Mouse (Mus musculus): ENCODE results near the gene Lhx8. TPM values are rescaled to one million over a fixed set of nuclear protein-coding genes. Genes with fewer than 3 reads are reported as not detected.

Lhx8 gene
- polyA plus RNA-seq, 1 experiment from 2014 or later: not detected

DNA sequence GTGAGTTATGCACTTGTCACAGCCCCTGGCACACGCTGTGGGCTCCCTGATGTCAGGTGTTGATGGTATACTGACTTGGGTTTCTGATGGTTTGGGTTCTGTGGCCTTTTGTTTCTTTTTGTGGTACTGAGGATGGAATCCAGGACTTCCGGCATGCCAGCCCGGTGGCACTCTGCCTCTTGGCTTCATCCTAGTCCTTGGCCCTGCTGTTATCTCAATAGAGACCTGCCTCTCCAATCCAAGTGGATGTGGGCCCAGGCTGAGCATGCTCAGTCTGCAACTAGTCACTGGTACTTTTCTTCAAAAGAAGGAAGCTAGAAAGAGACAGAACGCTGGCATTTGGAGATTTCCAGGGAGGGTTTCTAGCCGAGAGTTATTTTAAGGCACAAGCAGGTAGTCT lies 38.3 kb downstream of the Lhx8 start:
- no peak for DNase-seq
- no peak for ATAC-seq
- TF ChIP-seq EP300 (IDR thresholded peaks at IDR 0.05; ENCODE audit: low read depth) (no peak), CTCF (IDR thresholded peaks at IDR 0.05; ENCODE audit: low read depth) (no peak)
- no peak overlapping the region for H3K27ac ChIP-seq (ENCODE audit: low read depth)
- WGBS (ENCODE audit: insufficient replicate concordance): 69% methylated on average over 5 of the region's 5 CpGs
- no peaks in the 10 kb centered on the region for H3K9me3 ChIP-seq (ENCODE audit: low read length)
- H3K9ac ChIP-seq (replicated peaks): no peak overlapping the region
- no peaks in the 10 kb centered on the region for H3K36me3 ChIP-seq (replicated peaks; ENCODE audit: insufficient read depth, low read length)
- H3K27me3 ChIP-seq (ENCODE audit: insufficient read depth, low read length): no peaks in the 10 kb centered on the region
- H3K4me2 ChIP-seq (ENCODE audit: low read depth, low read length): no peak overlapping the region
- no peak overlapping the region for H3K4me3 ChIP-seq (ENCODE audit: low read depth, low read length)
- no peaks in the 10 kb centered on the region for H3K4me1 ChIP-seq (ENCODE audit: insufficient read depth)

DNA sequence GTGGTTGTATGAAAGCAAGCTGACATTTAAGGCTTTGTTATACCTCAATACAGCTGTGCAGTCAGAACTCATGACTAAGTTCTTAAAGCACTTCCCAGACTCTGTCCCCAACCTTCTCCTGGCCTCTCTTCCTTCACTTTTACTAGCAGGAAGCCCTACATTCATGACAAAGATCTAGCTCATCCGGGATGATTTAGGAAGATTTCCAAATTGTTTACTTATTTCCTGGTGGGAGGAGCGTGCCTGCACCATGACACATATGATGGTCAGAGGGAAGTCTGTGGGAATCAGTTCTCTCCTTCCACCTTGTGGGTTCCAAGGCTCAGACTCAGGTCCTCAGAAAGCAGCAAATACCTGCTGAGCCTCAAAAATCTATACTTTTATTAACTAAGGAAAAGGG lies 40.1 kb downstream of the Lhx8 start:
- no peak for TF ChIP-seq EP300 (IDR thresholded peaks at IDR 0.05; ENCODE audit: low read depth)
- no peak for TF ChIP-seq CTCF (IDR thresholded peaks at IDR 0.05; ENCODE audit: low read depth)
- Histone ChIP-seq H3K36me3 (replicated peaks; ENCODE audit: insufficient read depth, low read length) (no peaks in the 10 kb centered on the region), H3K27me3 (ENCODE audit: insufficient read depth, low read length) (no peaks in the 10 kb centered on the region), H3K4me2 (ENCODE audit: low read depth, low read length) (no peak overlapping the region), H3K9me3 (ENCODE audit: low read length) (no peaks in the 10 kb centered on the region), H3K4me3 (ENCODE audit: low read depth, low read length) (no peak overlapping the region), H3K9ac (replicated peaks) (no peak overlapping the region), H3K4me1 (ENCODE audit: insufficient read depth) (no peaks in the 10 kb centered on the region), H3K27ac (ENCODE audit: low read depth) (no peak overlapping the region)
- 50% methylated on average over 2 of the region's 2 CpGs for WGBS (ENCODE audit: insufficient replicate concordance)
- no peak for ATAC-seq
- DNase-seq: no peak

DNA sequence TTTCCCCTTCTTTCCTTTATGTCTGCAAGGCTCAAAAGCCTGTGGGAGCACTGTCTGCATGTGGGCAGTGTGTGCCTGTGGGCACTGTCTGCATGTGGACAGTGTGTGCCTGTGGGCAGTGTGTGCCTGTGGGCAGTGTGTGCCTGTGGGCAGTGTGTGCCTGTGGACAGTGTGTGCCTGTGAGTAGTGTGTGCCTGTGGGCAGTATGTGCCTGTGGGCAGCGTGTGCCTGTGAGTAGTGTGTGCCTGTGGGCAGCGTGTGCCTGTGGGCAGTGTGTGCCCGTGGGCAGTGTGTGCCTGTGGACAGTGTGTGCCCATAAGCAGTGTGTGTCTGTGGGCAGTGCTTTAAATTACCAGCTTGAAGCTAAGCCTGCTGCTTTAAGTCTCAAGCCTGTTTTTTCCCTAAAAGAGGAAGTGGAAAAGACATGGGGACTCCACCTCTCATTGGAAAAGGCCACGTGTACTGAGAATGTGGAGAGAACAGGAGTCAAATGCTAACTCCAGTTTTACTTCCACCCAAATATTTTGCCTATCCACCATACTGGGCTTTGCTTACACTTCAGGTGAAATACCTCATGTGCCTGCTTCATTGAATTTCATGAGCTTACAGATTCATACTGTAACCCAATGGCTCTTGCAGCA lies 41.9 kb downstream of the Lhx8 start:
- TF ChIP-seq CTCF (IDR thresholded peaks at IDR 0.05; ENCODE audit: low read depth) (no peak), EP300 (IDR thresholded peaks at IDR 0.05; ENCODE audit: low read depth) (no peak)
- no peaks in the 10 kb centered on the region for H3K9me3 ChIP-seq (ENCODE audit: low read length)
- H3K4me1 ChIP-seq (ENCODE audit: insufficient read depth): no peaks in the 10 kb centered on the region
- no peak overlapping the region for H3K4me2 ChIP-seq (ENCODE audit: low read depth, low read length)
- H3K9ac ChIP-seq (replicated peaks): no peak overlapping the region
- ATAC-seq (no peak), DNase-seq (no peak)
- H3K27ac ChIP-seq (ENCODE audit: low read depth): no peak overlapping the region
- no peaks in the 10 kb centered on the region for H3K36me3 ChIP-seq (replicated peaks; ENCODE audit: insufficient read depth, low read length)
- H3K4me3 ChIP-seq (ENCODE audit: low read depth, low read length): no peak overlapping the region
- H3K27me3 ChIP-seq (ENCODE audit: insufficient read depth, low read length): no peaks in the 10 kb centered on the region
- 48% methylated on average over 4 of the region's 4 CpGs for WGBS (ENCODE audit: insufficient replicate concordance)

DNA sequence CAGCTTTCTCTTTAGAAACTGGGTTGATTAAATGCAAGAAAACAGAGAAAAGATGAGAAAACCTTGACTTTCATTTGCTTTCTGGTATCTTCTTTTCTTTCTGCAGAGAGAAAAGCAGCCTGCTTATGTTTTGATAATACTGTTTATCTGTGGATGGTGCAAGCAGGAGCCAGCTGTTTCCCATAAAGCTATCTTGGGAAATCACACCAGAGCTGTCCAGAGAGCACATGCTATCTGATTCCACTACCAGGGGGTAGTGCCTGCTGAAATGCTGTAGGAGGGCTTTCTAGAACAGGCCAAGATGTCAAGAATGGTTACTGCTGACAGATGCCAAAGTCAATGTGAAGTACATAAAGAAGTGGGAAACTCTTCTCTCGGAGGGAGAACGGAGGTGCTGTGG lies 43.2 kb downstream of the Lhx8 start:
- TF ChIP-seq EP300 (IDR thresholded peaks at IDR 0.05; ENCODE audit: low read depth): no peak
- no peak for TF ChIP-seq CTCF (IDR thresholded peaks at IDR 0.05; ENCODE audit: low read depth)
- H3K9ac ChIP-seq (replicated peaks): no peak overlapping the region
- ATAC-seq: no peak
- no peaks in the 10 kb centered on the region for H3K36me3 ChIP-seq (replicated peaks; ENCODE audit: insufficient read depth, low read length)
- DNase-seq: no peak
- WGBS (ENCODE audit: insufficient replicate concordance): 76% methylated on average over 2 of the region's 2 CpGs
- no peaks in the 10 kb centered on the region for H3K4me1 ChIP-seq (ENCODE audit: insufficient read depth)
- no peak overlapping the region for H3K4me3 ChIP-seq (ENCODE audit: low read depth, low read length)
- H3K27me3 ChIP-seq (ENCODE audit: insufficient read depth, low read length): no peaks in the 10 kb centered on the region
- no peak overlapping the region for H3K27ac ChIP-seq (ENCODE audit: low read depth)
- no peak overlapping the region for H3K4me2 ChIP-seq (ENCODE audit: low read depth, low read length)
- H3K9me3 ChIP-seq (ENCODE audit: low read length): no peaks in the 10 kb centered on the region

DNA sequence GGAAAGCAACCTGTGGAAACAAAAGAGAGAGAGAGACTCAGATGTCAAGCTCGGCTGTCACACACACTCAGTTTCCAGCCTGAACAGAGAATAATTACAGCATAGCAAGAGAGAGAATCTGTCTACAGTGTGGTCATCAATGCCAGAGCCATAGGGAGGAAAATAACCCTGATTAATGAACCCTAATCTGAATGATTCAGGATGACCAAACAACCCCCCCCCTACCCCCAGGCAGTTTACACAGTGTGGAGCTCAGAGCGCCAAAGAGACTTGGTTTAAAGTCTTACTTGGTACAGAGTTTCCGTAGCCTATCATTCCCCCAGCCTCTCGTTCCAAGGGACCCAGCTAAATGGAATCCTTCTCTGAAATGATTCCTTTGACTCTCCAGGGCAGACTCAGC lies 45.1 kb downstream of the Lhx8 start:
- 51% methylated on average over 4 of the region's 4 CpGs for WGBS (ENCODE audit: insufficient replicate concordance)
- no peaks in the 10 kb centered on the region for H3K9me3 ChIP-seq (ENCODE audit: low read length)
- TF ChIP-seq CTCF (IDR thresholded peaks at IDR 0.05; ENCODE audit: low read depth) (no peak), EP300 (IDR thresholded peaks at IDR 0.05; ENCODE audit: low read depth) (no peak)
- no peaks in the 10 kb centered on the region for H3K36me3 ChIP-seq (replicated peaks; ENCODE audit: insufficient read depth, low read length)
- H3K4me2 ChIP-seq (ENCODE audit: low read depth, low read length): no peak overlapping the region
- no peaks in the 10 kb centered on the region for H3K4me1 ChIP-seq (ENCODE audit: insufficient read depth)
- H3K27ac ChIP-seq (ENCODE audit: low read depth): no peak overlapping the region
- H3K4me3 ChIP-seq (ENCODE audit: low read depth, low read length): no peak overlapping the region
- no peak overlapping the region for H3K9ac ChIP-seq (replicated peaks)
- DNase-seq (no peak), ATAC-seq (no peak)
- no peaks in the 10 kb centered on the region for H3K27me3 ChIP-seq (ENCODE audit: insufficient read depth, low read length)

DNA sequence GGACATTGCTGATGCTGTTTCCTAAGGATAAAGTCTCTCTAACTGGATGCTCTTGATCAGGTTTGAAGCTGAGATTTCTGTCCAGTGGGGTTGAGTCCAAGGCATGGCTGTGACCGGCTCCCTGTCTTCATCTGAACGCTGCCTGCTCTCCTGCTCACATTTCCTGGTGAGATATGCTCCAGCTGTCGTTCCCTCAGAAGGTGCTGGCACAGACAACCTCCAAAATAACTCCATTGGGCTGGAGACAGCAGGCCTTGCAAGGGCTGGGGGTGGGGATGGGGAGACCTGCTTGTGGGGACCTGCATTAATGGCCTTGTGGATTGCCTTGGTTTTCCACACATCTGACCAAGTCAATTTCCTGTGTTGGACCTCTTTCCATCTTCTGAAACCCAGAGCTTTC lies 46.2 kb downstream of the Lhx8 start:
- Histone ChIP-seq H3K9me3 (ENCODE audit: low read length) (no peaks in the 10 kb centered on the region), H3K4me3 (ENCODE audit: low read depth, low read length) (no peak overlapping the region), H3K27me3 (ENCODE audit: insufficient read depth, low read length) (no peaks in the 10 kb centered on the region), H3K4me2 (ENCODE audit: low read depth, low read length) (no peak overlapping the region), H3K4me1 (ENCODE audit: insufficient read depth) (no peaks in the 10 kb centered on the region), H3K9ac (replicated peaks) (no peak overlapping the region), H3K27ac (ENCODE audit: low read depth) (no peak overlapping the region), H3K36me3 (replicated peaks; ENCODE audit: insufficient read depth, low read length) (no peaks in the 10 kb centered on the region)
- WGBS (ENCODE audit: insufficient replicate concordance): 43% methylated on average over 3 of the region's 3 CpGs
- DNase-seq (no peak), ATAC-seq (no peak)
- TF ChIP-seq CTCF (IDR thresholded peaks at IDR 0.05; ENCODE audit: low read depth) (no peak), EP300 (IDR thresholded peaks at IDR 0.05; ENCODE audit: low read depth) (no peak)

DNA sequence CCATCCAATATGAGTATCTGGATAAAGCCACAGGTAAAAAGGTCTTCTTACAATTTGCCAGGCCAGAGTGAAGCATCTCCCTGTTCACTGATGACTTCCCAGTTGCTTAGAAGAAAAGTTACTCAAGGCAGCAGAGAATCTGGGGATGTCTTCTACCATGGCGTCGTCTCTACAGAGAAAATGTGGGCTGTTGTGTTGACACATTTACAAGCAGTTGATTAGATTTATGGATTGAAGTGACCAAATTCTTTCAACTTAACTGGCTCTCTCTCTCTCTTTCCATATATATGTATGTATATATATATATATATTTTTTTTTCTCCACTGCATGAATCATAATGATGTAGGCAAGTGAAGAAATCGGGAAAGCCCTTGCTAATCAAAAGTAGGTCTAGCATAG lies 55.8 kb downstream of the Lhx8 start:
- H3K9me3 ChIP-seq (ENCODE audit: low read length): no peaks in the 10 kb centered on the region
- no peak overlapping the region for H3K27ac ChIP-seq (ENCODE audit: low read depth)
- 0 out of 2 replicates have a peak, but pooled peaks cover 4% of the 10 kb centered on the region for H3K27me3 ChIP-seq (ENCODE audit: insufficient read depth, low read length)
- no peak overlapping the region for H3K4me3 ChIP-seq (ENCODE audit: low read depth, low read length)
- no peak for DNase-seq
- no peak for TF ChIP-seq EP300 (IDR thresholded peaks at IDR 0.05; ENCODE audit: low read depth)
- TF ChIP-seq CTCF (IDR thresholded peaks at IDR 0.05; ENCODE audit: low read depth): no peak
- H3K9ac ChIP-seq (replicated peaks): no peak overlapping the region
- H3K36me3 ChIP-seq (replicated peaks; ENCODE audit: insufficient read depth, low read length): no peaks in the 10 kb centered on the region
- no peak for ATAC-seq
- 71% methylated on average over 3 of the region's 3 CpGs for WGBS (ENCODE audit: insufficient replicate concordance)
- no peak overlapping the region for H3K4me2 ChIP-seq (ENCODE audit: low read depth, low read length)
- no peaks in the 10 kb centered on the region for H3K4me1 ChIP-seq (ENCODE audit: insufficient read depth)

Data from liver, postnatal 0 days (tissue).